Mouse (Mus musculus): ENCODE results near the gene 1300017J02Rik. TPM values are rescaled to one million over a fixed set of nuclear protein-coding genes. Genes with fewer than 3 reads are reported as not detected.

Gene 1300017J02Rik
- total and polyA plus RNA-seq, 2 experiments from 2014 or later = 1.4 TPM; not detected in 1

DNA sequence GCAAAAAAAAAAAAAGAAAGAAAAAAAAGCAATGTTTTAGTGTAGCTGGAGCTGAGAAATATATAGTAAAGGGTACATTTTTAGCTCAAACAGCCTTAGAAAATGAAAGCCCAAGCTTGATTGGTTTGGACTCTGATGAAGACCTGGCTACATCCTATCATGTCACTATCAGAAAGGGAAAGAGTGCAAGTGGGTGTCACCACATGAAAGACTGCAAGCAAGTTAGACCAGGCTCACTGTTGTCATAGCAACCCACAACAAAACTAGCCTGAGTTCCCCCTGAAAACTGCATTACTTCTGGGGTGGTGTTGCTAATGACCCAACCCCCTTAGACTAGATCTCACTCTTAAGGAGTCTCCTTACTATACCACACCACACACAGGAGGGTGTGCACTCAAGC lies 32.0 kb upstream of the 1300017J02Rik start:
- Histone ChIP-seq H3K9me3 (replicated peaks; ENCODE audit: control insufficient read depth, low read length) (no peaks in the 10 kb centered on the region), H3K9ac (replicated peaks; ENCODE audit: low read depth, low read length) (no peak overlapping the region), H3K4me3 (ENCODE audit: low read depth, low read length) (no peak overlapping the region), H3K4me2 (ENCODE audit: low read depth, low read length) (no peak overlapping the region), H3K27ac (ENCODE audit: low read depth) (no peak overlapping the region), H3K27me3 (ENCODE audit: control insufficient read depth, insufficient read depth, low read length) (no peaks in the 10 kb centered on the region), H3K4me1 (ENCODE audit: control insufficient read depth, insufficient read depth) (peaks cover 7% of the 10 kb centered on the region; the same call in 1 of the 2 replicates), H3K36me3 (replicated peaks; ENCODE audit: control insufficient read depth, insufficient read depth, low read length) (peaks cover 75% of the 10 kb centered on the region)
- TF ChIP-seq EP300 (IDR thresholded peaks at IDR 0.05; ENCODE audit: low read depth) = no peak
- TF ChIP-seq CTCF (IDR thresholded peaks at IDR 0.05; ENCODE audit: low read depth) = no peak
- DNase-seq (ENCODE audit: low spot score) (no peak), ATAC-seq (ENCODE audit: insufficient read depth, low read depth) (no peak)

GRCm38 (mm10) chr9:103332663-103333062 lies 27.8 kb upstream of the 1300017J02Rik start:
- DNase-seq (ENCODE audit: low spot score) = no peak
- 69% methylated on average over 6 of the region's 6 CpGs for WGBS
- Histone ChIP-seq H3K9me3 (replicated peaks; ENCODE audit: control insufficient read depth, low read length) (no peaks in the 10 kb centered on the region), H3K4me1 (ENCODE audit: control insufficient read depth, insufficient read depth) (peaks cover 7% of the 10 kb centered on the region; the same call in 1 of the 2 replicates), H3K4me2 (ENCODE audit: low read depth, low read length) (no peak overlapping the region), H3K27me3 (ENCODE audit: control insufficient read depth, insufficient read depth, low read length) (no peaks in the 10 kb centered on the region), H3K9ac (replicated peaks; ENCODE audit: low read depth, low read length) (no peak overlapping the region), H3K36me3 (replicated peaks; ENCODE audit: control insufficient read depth, insufficient read depth, low read length) (peaks cover 68% of the 10 kb centered on the region), H3K4me3 (ENCODE audit: low read depth, low read length) (no peak overlapping the region), H3K27ac (ENCODE audit: low read depth) (no peak overlapping the region)
- TF ChIP-seq EP300 (IDR thresholded peaks at IDR 0.05; ENCODE audit: low read depth) = no peak
- TF ChIP-seq CTCF (IDR thresholded peaks at IDR 0.05; ENCODE audit: low read depth) = no peak
- ATAC-seq (ENCODE audit: insufficient read depth, low read depth) = no peak

DNA sequence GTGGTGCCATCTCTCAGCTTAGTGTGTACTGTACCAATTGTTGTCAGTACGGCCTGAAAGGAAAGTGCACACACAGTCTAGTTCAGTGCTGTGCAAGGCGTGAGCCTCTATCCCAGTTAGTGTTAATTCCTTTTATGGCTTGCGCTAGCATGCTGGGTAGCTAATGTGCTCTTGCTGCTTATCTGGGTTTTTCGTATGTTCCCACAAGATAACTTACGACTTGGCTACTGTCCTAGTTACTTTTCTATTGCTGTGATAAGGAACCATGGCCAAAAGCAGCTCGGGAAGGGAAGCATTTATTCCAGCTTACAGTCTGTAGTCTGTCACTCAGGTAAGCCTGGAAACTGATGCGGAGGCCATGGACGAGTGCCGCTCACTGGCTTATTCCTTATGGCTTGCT lies 21.6 kb upstream of the 1300017J02Rik start:
- Histone ChIP-seq H3K9ac (replicated peaks; ENCODE audit: low read depth, low read length) (0 out of 2 replicates have a peak overlapping the region, but pooled peaks have one; percentile 27), H3K27me3 (ENCODE audit: control insufficient read depth, insufficient read depth, low read length) (no peaks in the 10 kb centered on the region), H3K4me3 (ENCODE audit: low read depth, low read length) (no peak overlapping the region), H3K36me3 (replicated peaks; ENCODE audit: control insufficient read depth, insufficient read depth, low read length) (peaks cover 79% of the 10 kb centered on the region), H3K4me1 (ENCODE audit: control insufficient read depth, insufficient read depth) (no peaks in the 10 kb centered on the region), H3K27ac (ENCODE audit: low read depth) (peak overlapping the region; percentile 44; the same call in 1 of the 2 replicates), H3K9me3 (replicated peaks; ENCODE audit: control insufficient read depth, low read length) (no peaks in the 10 kb centered on the region), H3K4me2 (ENCODE audit: low read depth, low read length) (no peak overlapping the region)
- WGBS = 28% methylated on average over 9 of the region's 9 CpGs
- ATAC-seq (ENCODE audit: insufficient read depth, low read depth) (peak; percentile 75), DNase-seq (ENCODE audit: low spot score) (peak; percentile 64)
- TF ChIP-seq CTCF (IDR thresholded peaks at IDR 0.05; ENCODE audit: low read depth) = no peak
- no peak for TF ChIP-seq EP300 (IDR thresholded peaks at IDR 0.05; ENCODE audit: low read depth)

- Histone ChIP-seq H3K36me3 (replicated peaks; ENCODE audit: control insufficient read depth, insufficient read depth, low read length) (peaks cover 90% of the 10 kb centered on the region), H3K4me2 (ENCODE audit: low read depth, low read length) (no peak overlapping the region), H3K4me3 (ENCODE audit: low read depth, low read length) (no peak overlapping the region), H3K27me3 (ENCODE audit: control insufficient read depth, insufficient read depth, low read length) (no peaks in the 10 kb centered on the region), H3K27ac (ENCODE audit: low read depth) (no peak overlapping the region), H3K9me3 (replicated peaks; ENCODE audit: control insufficient read depth, low read length) (no peaks in the 10 kb centered on the region), H3K4me1 (ENCODE audit: control insufficient read depth, insufficient read depth) (no peaks in the 10 kb centered on the region), H3K9ac (replicated peaks; ENCODE audit: low read depth, low read length) (no peak overlapping the region)
- DNase-seq (ENCODE audit: low spot score) = no peak
- no peak for ATAC-seq (ENCODE audit: insufficient read depth, low read depth)
- TF ChIP-seq EP300 (IDR thresholded peaks at IDR 0.05; ENCODE audit: low read depth) (no peak), CTCF (IDR thresholded peaks at IDR 0.05; ENCODE audit: low read depth) (no peak)
- WGBS = 93% methylated on average over 1 of the region's 2 CpGs
These were observed 19.8 kb upstream of the 1300017J02Rik start for GRCm38 (mm10) chr9:103324678-103325077.

GRCm38 (mm10) chr9:103309832-103310231 lies 5.0 kb upstream of the 1300017J02Rik start:
- DNase-seq (ENCODE audit: low spot score) (no peak), ATAC-seq (ENCODE audit: insufficient read depth, low read depth) (no peak)
- H3K9me3 ChIP-seq (replicated peaks; ENCODE audit: control insufficient read depth, low read length) = no peaks in the 10 kb centered on the region
- WGBS = 88% methylated on average over 6 of the region's 6 CpGs
- no peaks in the 10 kb centered on the region for H3K27me3 ChIP-seq (ENCODE audit: control insufficient read depth, insufficient read depth, low read length)
- no peak overlapping the region for H3K27ac ChIP-seq (ENCODE audit: low read depth)
- peaks cover 48% of the 10 kb centered on the region for H3K36me3 ChIP-seq (replicated peaks; ENCODE audit: control insufficient read depth, insufficient read depth, low read length)
- no peak overlapping the region for H3K4me2 ChIP-seq (ENCODE audit: low read depth, low read length)
- TF ChIP-seq CTCF (IDR thresholded peaks at IDR 0.05; ENCODE audit: low read depth) (no peak), EP300 (IDR thresholded peaks at IDR 0.05; ENCODE audit: low read depth) (no peak)
- no peak overlapping the region for H3K9ac ChIP-seq (replicated peaks; ENCODE audit: low read depth, low read length)
- peaks cover 8% of the 10 kb centered on the region; the same call in 1 of the 2 replicates for H3K4me1 ChIP-seq (ENCODE audit: control insufficient read depth, insufficient read depth)
- no peak overlapping the region for H3K4me3 ChIP-seq (ENCODE audit: low read depth, low read length)

All from heart, postnatal 0 days (tissue).